Mouse (Mus musculus) skeletal muscle tissue, adult 2 months (tissue): Measurements from ENCODE around the gene M1ap.

ENCODE experiments used
- DNase-seq: peaks from one replicate; pipeline ENCODE4 v3.0.0-alpha.2; 2012; ENCODE audit warnings: low read depth, low spot score

M1ap gene

GRCm38 (mm10) chr6:83033249-83034185 is 86.8 kb downstream of the M1ap start, which contains the start of the genes Dok1 and Loxl3:
TSS of gene Dok1 (minus strand) at chr6:83033471.
TSS of gene Loxl3 (plus strand) at chr6:83034173.
- DNase-seq = peak; percentile 62

- DNase-seq = no peak
Observed at GRCm38 (mm10) chr6:83034463-83035055, 87.9 kb downstream of the M1ap start.

GRCm38 (mm10) chr6:83037188-83037587 is 90.5 kb downstream of the M1ap start:
- DNase-seq = no peak

GRCm38 (mm10) chr6:83038496-83039012 is 91.9 kb downstream of the M1ap start:
- peak; percentile 88 for DNase-seq

- DNase-seq = no peak
Observed at GRCm38 (mm10) chr6:83040601-83041000, 93.9 kb downstream of the M1ap start.

GRCm38 (mm10) chr6:83043561-83043960 is 96.9 kb downstream of the M1ap start:
- DNase-seq = no peak

GRCm38 (mm10) chr6:83043993-83044392 is 97.3 kb downstream of the M1ap start:
- DNase-seq = no peak

GRCm38 (mm10) chr6:83044742-83045141 is 98.0 kb downstream of the M1ap start:
- DNase-seq = no peak

GRCm38 (mm10) chr6:83049367-83049766 is 102.7 kb downstream of the M1ap start:
- DNase-seq = no peak

- DNase-seq = no peak
Observed at GRCm38 (mm10) chr6:83053136-83053960, 106.6 kb downstream of the M1ap start.

- peak; percentile 99 for DNase-seq
Observed at GRCm38 (mm10) chr6:83054074-83054851, 107.6 kb downstream of the M1ap start, which contains the start of gene Aup1. TSS of gene Aup1 (plus strand) at chr6:83054521.

GRCm38 (mm10) chr6:83054871-83055431 is 108.2 kb downstream of the M1ap start, which contains the start of gene Htra2:
TSS of gene Htra2 (minus strand) at chr6:83055273.
- DNase-seq = no peak

GRCm38 (mm10) chr6:83057790-83058189 is 111.1 kb downstream of the M1ap start, which contains the start of gene Dqx1:
TSS of gene Dqx1 (plus strand) at chr6:83057844.
- no peak for DNase-seq

- DNase-seq = no peak
Observed at GRCm38 (mm10) chr6:83058725-83059124, 112.0 kb downstream of the M1ap start.

- DNase-seq = no peak
Observed at GRCm38 (mm10) chr6:83065995-83066394, 119.3 kb downstream of the M1ap start.

- no peak for DNase-seq
Observed at GRCm38 (mm10) chr6:83066441-83066840, 119.7 kb downstream of the M1ap start.

GRCm38 (mm10) chr6:83068221-83068620 is 121.5 kb downstream of the M1ap start:
- no peak for DNase-seq

GRCm38 (mm10) chr6:83068706-83069487 is 122.2 kb downstream of the M1ap start:
- no peak for DNase-seq

GRCm38 (mm10) chr6:83069488-83070246 is 123.0 kb downstream of the M1ap start:
- no peak for DNase-seq
